9 mouse cellular contexts compared by ENCODE assay signal in the genomic region with DNA sequence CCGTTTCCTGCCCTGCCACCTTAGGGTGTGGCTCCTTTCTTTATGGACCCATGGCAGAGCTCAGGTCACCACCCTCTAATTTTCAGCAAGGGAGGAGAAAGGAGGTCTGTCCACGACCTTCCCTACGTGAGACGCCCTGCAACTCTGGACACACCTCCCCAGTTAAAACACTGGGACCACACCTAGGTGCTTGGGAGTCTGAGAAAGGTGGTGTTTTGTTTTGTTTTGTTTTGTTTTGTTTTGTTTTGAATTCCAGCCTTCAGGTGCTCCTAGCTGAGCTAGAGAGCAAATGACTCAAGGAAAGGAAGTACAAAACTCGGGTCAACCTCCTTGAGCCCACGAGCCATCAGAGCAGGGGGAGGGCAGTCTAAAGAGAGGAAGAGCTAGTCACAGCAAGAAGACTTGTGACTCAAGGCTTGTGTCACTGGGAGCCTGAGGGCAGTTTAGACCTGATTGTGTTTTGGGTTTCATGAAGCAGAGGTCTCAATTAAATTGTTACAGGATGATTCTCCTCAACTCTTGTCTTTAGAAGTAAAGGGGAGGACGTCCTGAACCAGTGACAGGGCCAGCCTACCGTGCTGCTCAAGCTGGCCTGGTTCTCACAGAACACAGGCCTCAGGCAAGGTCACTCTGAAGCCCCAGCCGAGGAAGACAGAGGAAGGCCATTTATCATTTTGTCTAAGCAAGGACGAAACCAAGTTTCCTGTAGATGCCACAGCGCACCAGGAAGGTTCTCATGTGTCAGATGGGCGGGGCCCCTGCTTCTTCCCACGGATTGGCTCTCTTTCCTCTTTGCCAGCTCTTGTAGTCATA. TPM values are rescaled to one million over a fixed set of nuclear protein-coding genes. Genes with fewer than 3 reads are reported as not detected.
DNase-seq lines count a peak whose midpoint lies in the region; ATAC-seq and TF ChIP-seq lines count a peak whose summit lies in the region.
"Had no signal": no experiment of that assay in that cellular context is flagged by ENCODE, and none has a peak within 500 bp of the region (broad histone marks: within the 10 kb centered on the region; RNA-seq: fewer than 3 reads in every experiment).

No protein-coding gene starts in this region.

- no peak for TF ChIP-seq EP300 in CH12.LX (IDR thresholded peaks at IDR 0.05; ENCODE audit: low read length)
- no peak for TF ChIP-seq EP300 in stomach, postnatal 0 days (optimal IDR thresholded peaks at IDR 0.05)

- H3K27me3 ChIP-seq in CH12.LX (replicated peaks) = no peaks in the 10 kb centered on the region
- no peaks in the 10 kb centered on the region for H3K27me3 ChIP-seq in embryonic facial prominence, embryonic 11.5 days (ENCODE audit: control insufficient read depth, insufficient read depth, low read length)
- H3K27me3 ChIP-seq in limb, embryonic 12.5 days = no peaks in the 10 kb centered on the region
- H3K27me3 ChIP-seq in stomach, postnatal 0 days (ENCODE audit: control insufficient read depth, insufficient read depth, low read length) = no peaks in the 10 kb centered on the region

- peaks cover 56 to 97% of the 10 kb centered on the region in 2 experiments for H3K4me1 ChIP-seq in CH12.LX (ENCODE audit: control insufficient read depth in 1 of 2, insufficient read depth in 2 of 2)
- H3K4me1 ChIP-seq in embryonic facial prominence, embryonic 11.5 days (ENCODE audit: control insufficient read depth, insufficient read depth, low read length) = peaks cover 6% of the 10 kb centered on the region
- H3K4me1 ChIP-seq in limb, embryonic 12.5 days (replicated peaks) = peaks cover 44% of the 10 kb centered on the region
- peaks cover 6% of the 10 kb centered on the region for H3K4me1 ChIP-seq in stomach, postnatal 0 days (replicated peaks; ENCODE audit: control insufficient read depth, insufficient read depth)

- H3K4me2 ChIP-seq in CH12.LX (ENCODE audit: insufficient read depth, low read depth, poor library complexity, severe bottlenecking) = peak overlapping the region; percentile 6
- H3K4me2 ChIP-seq in embryonic facial prominence, embryonic 11.5 days (ENCODE audit: low read depth, low read length) = no peak overlapping the region; the same call in 1 of the 2 replicates
- H3K4me2 ChIP-seq in limb, embryonic 12.5 days = peak overlapping the region; percentile 31
- H3K4me2 ChIP-seq in stomach, postnatal 0 days (replicated peaks; ENCODE audit: low read depth) = no peak overlapping the region

- no peak for TF ChIP-seq CTCF in CH12.LX (conservative IDR thresholded peaks at IDR 0.05 in 1 of 2, IDR thresholded peaks at IDR 0.05 in 1 of 2; ENCODE audit: low read depth in 2 of 2, low read length in 2 of 2)
- TF ChIP-seq CTCF in stomach, postnatal 0 days (IDR thresholded peaks at IDR 0.05; ENCODE audit: low read depth) = no peak

- TF ChIP-seq POLR2A in CH12.LX (IDR thresholded peaks at IDR 0.05; ENCODE audit: low read depth, low read length) = 0 out of 2 replicates have a peak, but pooled peaks have one; percentile 30

- no peak overlapping the region for H3K4me3 ChIP-seq in CH12.LX (replicated peaks in 1 of 3; ENCODE audit: low read depth in 2 of 3, low read length in 2 of 3, poor library complexity in 1 of 3)
- H3K4me3 ChIP-seq in embryonic facial prominence, embryonic 11.5 days (ENCODE audit: low read depth, low read length) = no peak overlapping the region
- no peak overlapping the region for H3K4me3 ChIP-seq in limb, embryonic 12.5 days (replicated peaks)
- H3K4me3 ChIP-seq in stomach, postnatal 0 days (ENCODE audit: low read depth, low read length) = no peak overlapping the region
- H3K4me3 ChIP-seq: erythroblast, embryonic 14.5 days had no signal

- peak overlapping the region; percentile 30; the same call in 1 of the 2 replicates for H3K9ac ChIP-seq in CH12.LX (ENCODE audit: insufficient read depth, low read depth)
- no peak overlapping the region for H3K9ac ChIP-seq in embryonic facial prominence, embryonic 11.5 days (replicated peaks; ENCODE audit: low read length)
- no peak overlapping the region for H3K9ac ChIP-seq in limb, embryonic 12.5 days (replicated peaks)
- H3K9ac ChIP-seq in stomach, postnatal 0 days (ENCODE audit: low read length) = no peak overlapping the region

- no peak for TF ChIP-seq RAD21 in CH12.LX (IDR thresholded peaks at IDR 0.05; ENCODE audit: low read depth, low read length)

- dilution Hi-C loops in CH12.LX (cut with MboI; ENCODE audit: extremely low pct_ligation_motif_present, extremely low pct_unique_long_range_greater_than_20kb, low sequenced_read_pairs) = no loop called here

- in situ Hi-C loops in CH12.LX (cut with MboI; ENCODE audit: low pct_ligation_motif_present, low pct_unique_long_range_greater_than_20kb, low sequenced_read_pairs) = no loop called here

- WGBS in embryonic facial prominence, embryonic 11.5 days = 33% methylated on average over 13 of the region's 13 CpGs
- WGBS in limb, embryonic 12.5 days = 32% methylated on average over 13 of the region's 13 CpGs
- WGBS in stomach, postnatal 0 days = 26% methylated on average over 13 of the region's 13 CpGs

- peak; percentile 69 for DNase-seq in 3134 (ENCODE audit: extremely low read depth, insufficient read length, low spot score)
- peak; percentile 80 for DNase-seq in CH12.LX (ENCODE audit: extremely low read depth)
- DNase-seq in embryonic facial prominence, embryonic 11.5 days (ENCODE audit: low spot score) = peak; percentile 74
- DNase-seq in stomach, postnatal 0 days (ENCODE audit: low spot score) = peak; percentile 59
- DNase-seq in cerebellum, adult 11-12 months = no peak
- no peak for DNase-seq in frontal cortex, postnatal 10 days (ENCODE audit: low spot score in 2 of 2)
- no peak for DNase-seq in right cerebral cortex, adult 2 months (ENCODE audit: low spot score in 2 of 2)

- peaks cover 0 to 64% of the 10 kb centered on the region in 2 experiments for H3K36me3 ChIP-seq in CH12.LX (replicated peaks in 1 of 2; ENCODE audit: control insufficient read depth in 1 of 2, insufficient read depth in 1 of 2, low read length in 1 of 2)
- no peaks in the 10 kb centered on the region for H3K36me3 ChIP-seq in embryonic facial prominence, embryonic 11.5 days (replicated peaks; ENCODE audit: control insufficient read depth, insufficient read depth, low read depth, low read length)
- H3K36me3 ChIP-seq in limb, embryonic 12.5 days = no peaks in the 10 kb centered on the region
- H3K36me3 ChIP-seq in stomach, postnatal 0 days (ENCODE audit: control insufficient read depth, insufficient read depth, low read length) = no peaks in the 10 kb centered on the region

- no peaks in the 10 kb centered on the region for H3K9me3 ChIP-seq in CH12.LX (replicated peaks; ENCODE audit: low read length)
- H3K9me3 ChIP-seq in embryonic facial prominence, embryonic 11.5 days (replicated peaks; ENCODE audit: control insufficient read depth, low read length) = no peaks in the 10 kb centered on the region
- no peaks in the 10 kb centered on the region for H3K9me3 ChIP-seq in limb, embryonic 12.5 days
- no peaks in the 10 kb centered on the region for H3K9me3 ChIP-seq in stomach, postnatal 0 days (ENCODE audit: control insufficient read depth, low read length)

- ATAC-seq in embryonic facial prominence, embryonic 11.5 days (replicated peaks; ENCODE audit: insufficient number of reproducible peaks, low FRiP score, low TSS enrichment, low read depth) = no peak
- no peak for ATAC-seq in limb, embryonic 12.5 days (ENCODE audit: insufficient number of reproducible peaks, insufficient read depth, low FRiP score, low TSS enrichment, low read depth)
- ATAC-seq in stomach, postnatal 0 days (ENCODE audit: low FRiP score, low TSS enrichment) = peak; percentile 36

- peaks cover 60% of the 10 kb centered on the region for H3K79me2 ChIP-seq in CH12.LX (replicated peaks; ENCODE audit: control insufficient read depth, extremely low read depth, insufficient read depth, poor library complexity, severe bottlenecking)

- H3K27ac ChIP-seq in CH12.LX (ENCODE audit: insufficient read depth, low read depth) = peak overlapping the region; percentile 63
- H3K27ac ChIP-seq in embryonic facial prominence, embryonic 11.5 days (replicated peaks; ENCODE audit: low read depth, low read length) = no peak overlapping the region
- no peak overlapping the region; the same call in 1 of the 2 replicates for H3K27ac ChIP-seq in limb, embryonic 12.5 days
- H3K27ac ChIP-seq in stomach, postnatal 0 days (replicated peaks) = peak overlapping the region; percentile 65

TF ChIP-seq in CH12.LX, 34 proteins besides CTCF, POLR2A, EP300 and RAD21 (continues in another document):
- no peak for TF ChIP-seq MYC (IDR thresholded peaks at IDR 0.05; ENCODE audit: low read depth, low read length)
- TF ChIP-seq KAT2A (IDR thresholded peaks at IDR 0.05; ENCODE audit: insufficient replicate concordance, low read length) = no peak
- TF ChIP-seq NELFE (IDR thresholded peaks at IDR 0.05; ENCODE audit: low read depth, low read length) = no peak
- TF ChIP-seq TCF12 (IDR thresholded peaks at IDR 0.05; ENCODE audit: low read depth, low read length) = no peak
- 0 out of 2 replicates have a peak, but pooled peaks have one; percentile 27 for TF ChIP-seq TBP (conservative IDR thresholded peaks at IDR 0.05; ENCODE audit: low read depth, low read length)
- no peak for TF ChIP-seq MAFK (IDR thresholded peaks at IDR 0.05; ENCODE audit: insufficient replicate concordance, low read length)
- TF ChIP-seq CHD1 (IDR thresholded peaks at IDR 0.05; ENCODE audit: low read depth, low read length) = no peak
- 0 out of 2 replicates have a peak, but pooled peaks have one; percentile 7 for TF ChIP-seq ELF1 (IDR thresholded peaks at IDR 0.05; ENCODE audit: low read depth, low read length)
- TF ChIP-seq PAX5 (IDR thresholded peaks at IDR 0.05; ENCODE audit: low read length) = no peak
- 0 out of 2 replicates have a peak, but pooled peaks have one; percentile 14 for TF ChIP-seq MAZ (IDR thresholded peaks at IDR 0.05; ENCODE audit: low read depth, low read length)
- TF ChIP-seq BHLHE40 (IDR thresholded peaks at IDR 0.05; ENCODE audit: low read depth, low read length) = peak; percentile 29; the same call in 1 of the 2 replicates
- no peak for TF ChIP-seq ZNF384 (IDR thresholded peaks at IDR 0.05; ENCODE audit: low read depth, low read length)
- TF ChIP-seq ZKSCAN1 (IDR thresholded peaks at IDR 0.05; ENCODE audit: borderline replicate concordance, low read depth, low read length) = no peak
- TF ChIP-seq IRF4 (IDR thresholded peaks at IDR 0.05; ENCODE audit: low read depth, low read length) = no peak
- no peak for TF ChIP-seq NRF1 (IDR thresholded peaks at IDR 0.05; ENCODE audit: low read depth, low read length)
- TF ChIP-seq CHD2 (IDR thresholded peaks at IDR 0.05; ENCODE audit: low read length) = no peak

RNA-seq across cellular contexts. Expression of a gene that starts 50.3 kb away (rescaled TPM):
- total RNA-seq in CH12.LX (2012; rRNA removed) (97.6 and 98.7 TPM in 2 replicates), CH12.LX (2014; rRNA removed) (82.3 and 88.5 TPM in 2 replicates)
- 186 and 188 TPM in 2 replicates for polyA plus RNA-seq in CH12.LX (2012; ENCODE audit: insufficient read length, low read depth)
- 13.0 and 14.8 TPM in 2 replicates for polyA plus RNA-seq in embryonic facial prominence, embryonic 11.5 days (2014; fragmentation: Nextera tagmentation; extraction: Ambion mirVana)
- polyA plus RNA-seq in limb, embryonic 12.5 days (2016; fragmentation: Nextera tagmentation; extraction: Ambion mirVana) = 24.6 and 26.8 TPM in 2 replicates
- 15.3 and 15.7 TPM in 2 replicates for polyA plus RNA-seq in stomach, postnatal 0 days (2015; fragmentation: Nextera tagmentation; extraction: Ambion mirVana)

Comparison
In these comparisons a context has a peak if more than half of its experiments do, and no peak if none do; other contexts are left out.
1. DNase-seq: peak in 3134 (single experiment), CH12.LX (single experiment), embryonic facial prominence, embryonic 11.5 days (single experiment) and stomach, postnatal 0 days (single experiment); none in cerebellum, adult 11-12 months (single experiment), frontal cortex, postnatal 10 days (0 of 2) and right cerebral cortex, adult 2 months (0 of 2).
2. H3K27ac ChIP-seq: peak in CH12.LX (single experiment) and stomach, postnatal 0 days (single experiment); none in embryonic facial prominence, embryonic 11.5 days (single experiment) and limb, embryonic 12.5 days (single experiment).
3. H3K4me2 ChIP-seq: peak in CH12.LX (single experiment) and limb, embryonic 12.5 days (single experiment); none in embryonic facial prominence, embryonic 11.5 days (single experiment) and stomach, postnatal 0 days (single experiment).